Mouse (Mus musculus) neural tube, embryonic 13.5 days (tissue): ENCODE data around the gene Camk1g. TPM values are rescaled to one million over a fixed set of nuclear protein-coding genes. Genes with fewer than 3 reads are reported as not detected.

ENCODE experiments used
- ATAC-seq: fragments of 200-750 bp; cut with Nextera tagmentation; 2 replicates; pipeline ENCODE4 v1.8.0; 2017; ENCODE audit warnings: low read depth, mild to moderate bottlenecking, moderate TSS enrichment, moderate library complexity
- H3K27ac ChIP-seq: fragments of 300-500 bp; sonication (generic); replicated peaks from 2 replicates; pipeline ENCODE4 v1.5.1; 2015; ENCODE audit warnings: moderate library complexity, mild to moderate bottlenecking, inconsistent platforms
- H3K27me3 ChIP-seq: fragments of 300-500 bp; sonication (generic); 2 replicates; pipeline ENCODE4 v1.6.1; 2015; ENCODE audit warnings: mild to moderate bottlenecking, inconsistent platforms
- H3K36me3 ChIP-seq: fragments of 300-500 bp; sonication (generic); 2 replicates; pipeline ENCODE4 v1.6.1; 2015; ENCODE audit warnings: mild to moderate bottlenecking, inconsistent platforms
- H3K4me1 ChIP-seq: fragments of 300-500 bp; sonication (generic); replicated peaks from 2 replicates; pipeline ENCODE4 v1.6.1; 2015; ENCODE audit warnings: inconsistent platforms
- H3K4me2 ChIP-seq: fragments of 300-500 bp; sonication (generic); 2 replicates; pipeline ENCODE4 v1.6.1; 2015; ENCODE audit warnings: inconsistent platforms, mild to moderate bottlenecking, moderate library complexity
- H3K4me3 ChIP-seq: fragments of 300-500 bp; sonication (generic); 2 replicates; pipeline ENCODE4 v1.5.1; 2015; ENCODE audit warnings: mild to moderate bottlenecking, inconsistent platforms
- H3K9ac ChIP-seq: fragments of 300-500 bp; sonication (generic); 2 replicates; pipeline ENCODE4 v1.6.1; 2015; ENCODE audit warnings: moderate library complexity, mild to moderate bottlenecking, inconsistent platforms
- H3K9me3 ChIP-seq: fragments of 300-500 bp; sonication (generic); 2 replicates; pipeline ENCODE4 v1.6.1; 2016; ENCODE audit warnings: inconsistent platforms
- whole genome bisulfite sequencing: fragments of 180-500 bp; shearing (Covaris S2); methylation state at CpG from one replicate; pipeline ENCODE4 v1.1.7; 2015; 5-methylcytosine and 5-hydroxymethylcytosine counted together
- polyA plus RNA-seq: library from polyadenylated mRNA; unstranded; fragments of >200 nt; fragmentation: Nextera tagmentation; extraction: Ambion mirVana; gene quantifications from 2 replicates; pipeline ENCODE4 v1.2.1, GENCODE M21; 2015

Gene Camk1g
- polyA plus RNA-seq, 1 experiment from 2014 or later, result 34.3 TPM

DNA sequence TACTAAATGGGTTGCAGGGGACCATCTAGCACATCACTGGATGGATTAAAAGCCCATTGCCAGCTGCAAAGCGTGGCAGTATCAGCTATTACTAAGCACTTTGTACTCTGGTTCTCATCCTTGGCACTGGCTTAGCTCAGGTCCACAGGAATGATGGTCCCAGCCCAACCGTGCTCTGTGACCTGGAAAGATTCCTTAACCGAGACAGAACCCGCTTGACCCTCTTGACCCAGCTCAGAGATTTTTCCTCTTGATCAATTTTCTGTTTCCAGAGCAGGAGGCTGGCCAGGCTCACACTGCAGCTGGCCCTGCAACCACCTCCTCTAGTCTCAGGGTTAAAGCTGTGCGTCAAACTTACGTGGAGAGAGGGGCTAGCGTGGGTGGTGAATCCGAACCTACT, 1.0 kb downstream of the Camk1g start:
- Histone ChIP-seq H3K36me3 (no peaks in the 10 kb centered on the region), H3K4me3 (peak overlapping the region; percentile 54), H3K9me3 (no peaks in the 10 kb centered on the region), H3K9ac (peak overlapping the region; percentile 78), H3K4me2 (peak overlapping the region; percentile 83), H3K27ac (no peak overlapping the region), H3K27me3 (no peaks in the 10 kb centered on the region; the same call in 1 of the 2 replicates), H3K4me1 (peaks cover 38% of the 10 kb centered on the region)
- ATAC-seq, result no peak
- WGBS, result 54% methylated on average over 8 of the region's 8 CpGs

DNA sequence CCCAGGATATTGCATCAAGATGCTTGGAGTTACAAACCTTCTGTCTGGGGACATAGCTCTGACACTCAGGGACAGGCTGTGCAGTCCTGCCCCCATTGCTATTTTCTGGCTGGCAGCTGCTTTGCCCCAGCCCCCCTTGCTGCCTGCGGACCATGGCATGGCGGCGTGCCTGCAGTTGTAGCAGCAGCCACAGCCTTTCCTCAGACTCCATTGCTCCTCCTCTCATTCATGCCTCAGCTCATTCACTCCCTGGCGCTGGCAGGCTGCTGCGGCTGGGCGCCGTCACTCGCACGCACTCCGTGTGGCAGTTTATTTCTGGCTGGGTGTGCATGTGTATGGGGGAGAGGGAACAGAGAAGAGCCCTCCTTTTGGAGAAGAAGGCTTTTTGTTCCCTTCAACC, 2.0 kb downstream of the Camk1g start:
- Histone ChIP-seq H3K27ac (peak overlapping the region; percentile 57), H3K9ac (peak overlapping the region; percentile 78), H3K27me3 (no peaks in the 10 kb centered on the region; the same call in 1 of the 2 replicates), H3K9me3 (no peaks in the 10 kb centered on the region), H3K4me1 (peaks cover 38% of the 10 kb centered on the region), H3K4me2 (peak overlapping the region; percentile 83), H3K4me3 (peak overlapping the region; percentile 54), H3K36me3 (no peaks in the 10 kb centered on the region)
- 10% methylated on average over 10 of the region's 10 CpGs for WGBS
- ATAC-seq, result peak; percentile 58

DNA sequence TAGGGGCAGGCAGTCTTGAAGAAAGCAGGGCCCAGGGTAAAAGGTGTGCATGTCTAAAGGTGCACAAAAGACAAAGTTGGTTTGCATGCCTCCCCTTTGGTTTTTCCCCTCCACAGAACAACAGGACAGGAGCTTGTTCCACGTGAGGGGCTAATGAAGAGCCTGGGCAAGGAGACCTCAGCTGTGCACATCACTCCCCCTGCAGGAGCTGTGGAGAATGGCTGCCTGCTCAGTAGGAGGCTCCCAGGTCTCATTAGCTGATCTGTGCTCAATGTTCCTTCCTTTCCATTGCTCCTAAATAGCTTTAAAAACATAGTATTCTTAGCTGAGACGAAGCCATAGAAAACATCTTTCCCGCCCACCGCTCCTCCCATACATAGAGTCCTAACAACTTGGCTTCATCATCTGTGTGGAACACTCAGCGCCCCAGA, 6.3 kb downstream of the Camk1g start:
- no peak overlapping the region for H3K27ac ChIP-seq
- H3K9me3 ChIP-seq, result no peaks in the 10 kb centered on the region
- no peak for ATAC-seq
- no peak overlapping the region for H3K4me3 ChIP-seq
- no peak overlapping the region for H3K9ac ChIP-seq
- no peak overlapping the region for H3K4me2 ChIP-seq
- 61% methylated on average over 5 of the region's 5 CpGs for WGBS
- peaks cover 28% of the 10 kb centered on the region for H3K36me3 ChIP-seq
- H3K27me3 ChIP-seq, result no peaks in the 10 kb centered on the region; the same call in 1 of the 2 replicates
- peaks cover 19% of the 10 kb centered on the region for H3K4me1 ChIP-seq

DNA sequence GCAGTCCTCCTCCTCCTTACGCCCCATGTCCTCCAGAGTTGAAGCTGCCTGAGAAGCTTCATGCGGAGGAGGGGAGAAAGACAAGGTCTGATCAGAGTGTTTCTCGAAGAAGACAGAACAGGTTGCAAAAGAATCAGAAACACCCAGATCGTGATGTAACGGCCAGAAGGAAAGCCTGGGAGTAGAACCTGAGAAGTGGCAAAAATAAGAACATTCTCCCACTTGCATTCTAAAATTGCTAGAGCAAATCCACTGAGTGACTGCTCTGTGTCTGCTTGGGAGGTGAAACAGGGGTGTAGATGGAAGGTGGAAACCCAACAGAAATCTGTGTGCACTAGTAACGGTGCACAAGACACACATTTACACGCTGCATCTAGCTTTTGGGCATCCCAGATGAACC, 8.0 kb downstream of the Camk1g start:
- Histone ChIP-seq H3K9ac (no peak overlapping the region), H3K4me3 (no peak overlapping the region), H3K27me3 (no peaks in the 10 kb centered on the region), H3K9me3 (no peaks in the 10 kb centered on the region), H3K4me2 (no peak overlapping the region), H3K4me1 (peaks cover 1% of the 10 kb centered on the region; the same call in 1 of the 2 replicates), H3K27ac (no peak overlapping the region), H3K36me3 (peaks cover 32% of the 10 kb centered on the region)
- 82% methylated on average over 7 of the region's 7 CpGs for WGBS
- no peak for ATAC-seq

DNA sequence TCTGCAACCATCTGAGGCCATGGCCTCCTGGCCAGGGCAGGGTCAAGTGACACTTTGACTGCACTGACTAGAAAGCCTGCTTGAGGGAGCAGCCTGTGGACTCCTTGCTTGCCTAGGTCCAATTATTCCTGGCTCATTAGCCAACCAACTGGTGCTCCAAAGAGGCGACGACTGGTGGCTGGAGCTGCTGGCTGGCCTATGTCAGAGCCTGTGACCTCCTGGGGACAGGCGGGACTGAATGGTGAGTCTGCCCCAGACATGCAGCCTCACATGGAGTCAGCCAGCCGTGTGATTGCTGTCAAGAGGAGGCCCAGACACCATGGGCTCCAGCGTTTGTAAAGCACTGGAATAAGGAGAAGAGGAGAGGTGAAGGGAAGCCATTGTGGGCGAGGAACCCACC, 8.9 kb downstream of the Camk1g start:
- no peak for ATAC-seq

DNA sequence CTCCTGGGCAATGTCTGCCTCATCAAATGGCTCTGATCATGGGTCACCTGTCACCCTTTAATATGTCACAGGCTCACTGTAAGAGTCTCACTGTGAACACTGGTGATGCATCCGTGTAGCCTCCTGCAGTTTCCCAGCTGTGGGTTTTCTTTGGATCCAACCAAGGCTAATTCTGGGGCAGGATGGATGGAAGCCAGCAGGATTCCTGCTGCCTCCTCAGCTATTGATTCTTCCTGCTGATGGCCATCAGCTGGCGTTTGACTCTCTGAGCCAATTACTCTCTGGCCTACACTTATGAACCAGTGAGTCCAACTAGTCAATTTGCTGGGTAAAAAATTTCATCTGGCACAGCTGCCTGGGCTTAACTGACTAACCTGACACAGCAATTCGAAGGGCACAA, 10.9 kb downstream of the Camk1g start:
- H3K4me1 ChIP-seq, result no peaks in the 10 kb centered on the region; the same call in 1 of the 2 replicates
- no peaks in the 10 kb centered on the region for H3K27me3 ChIP-seq
- WGBS, result 69% methylated on average over 3 of the region's 3 CpGs
- H3K9ac ChIP-seq, result no peak overlapping the region
- no peaks in the 10 kb centered on the region for H3K9me3 ChIP-seq
- no peak overlapping the region for H3K27ac ChIP-seq
- H3K36me3 ChIP-seq, result peaks cover 48% of the 10 kb centered on the region
- H3K4me2 ChIP-seq, result no peak overlapping the region
- no peak overlapping the region for H3K4me3 ChIP-seq
- no peak for ATAC-seq

More for the DNA sequence above, 8.9 kb downstream of the Camk1g start:
- H3K9me3 ChIP-seq, result no peaks in the 10 kb centered on the region
- H3K4me2 ChIP-seq, result no peak overlapping the region
- peaks cover 34% of the 10 kb centered on the region for H3K36me3 ChIP-seq
- H3K4me3 ChIP-seq, result no peak overlapping the region
- H3K27ac ChIP-seq, result no peak overlapping the region
- no peaks in the 10 kb centered on the region; the same call in 1 of the 2 replicates for H3K4me1 ChIP-seq
- no peaks in the 10 kb centered on the region for H3K27me3 ChIP-seq
- WGBS, result 27% methylated on average over 6 of the region's 6 CpGs
- H3K9ac ChIP-seq, result no peak overlapping the region

DNA sequence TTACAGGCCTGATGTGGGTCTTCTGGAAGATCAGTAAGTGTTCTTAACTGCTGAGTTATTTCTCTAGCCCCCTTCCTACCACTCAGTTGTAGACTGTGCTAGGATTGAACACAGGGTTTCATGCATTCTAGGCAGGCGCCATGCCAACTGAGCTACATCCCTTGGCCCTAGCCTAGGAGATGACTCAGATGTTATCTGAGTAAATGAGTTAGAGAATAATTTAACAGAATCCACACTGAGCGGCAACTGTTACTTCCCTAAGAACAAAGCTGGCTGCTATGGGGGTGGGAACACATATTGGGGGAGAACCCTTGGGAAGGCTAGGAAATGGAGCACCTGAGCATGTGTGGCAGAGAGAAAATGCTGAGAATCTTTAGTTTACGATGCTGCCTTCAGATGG, 18.5 kb downstream of the Camk1g start:
- Histone ChIP-seq H3K4me2 (no peak overlapping the region), H3K4me3 (no peak overlapping the region), H3K36me3 (peaks cover 80% of the 10 kb centered on the region), H3K27ac (no peak overlapping the region), H3K9ac (no peak overlapping the region), H3K9me3 (no peaks in the 10 kb centered on the region), H3K27me3 (no peaks in the 10 kb centered on the region), H3K4me1 (no peaks in the 10 kb centered on the region)
- no peak for ATAC-seq
- WGBS, result 92% methylated on average over 3 of the region's 3 CpGs

DNA sequence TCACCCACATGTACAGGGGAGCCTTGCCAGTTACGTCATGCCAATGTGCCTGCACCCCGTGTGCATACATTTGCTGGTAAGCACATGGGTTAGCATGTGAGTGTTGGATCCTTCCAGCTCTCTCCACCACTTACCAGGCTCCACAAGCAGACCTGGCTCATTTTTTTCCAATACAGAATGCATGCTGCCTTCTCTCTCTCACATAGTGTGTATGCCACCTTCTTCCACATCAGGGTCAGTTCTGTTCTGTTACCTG, 19.6 kb downstream of the Camk1g start:
- H3K4me2 ChIP-seq, result no peak overlapping the region
- WGBS, result 91% methylated on average over 2 of the region's 2 CpGs
- no peak overlapping the region for H3K9ac ChIP-seq
- H3K36me3 ChIP-seq, result peaks cover 77% of the 10 kb centered on the region
- H3K27ac ChIP-seq, result no peak overlapping the region
- no peaks in the 10 kb centered on the region for H3K27me3 ChIP-seq
- no peaks in the 10 kb centered on the region for H3K4me1 ChIP-seq
- ATAC-seq, result no peak
- H3K9me3 ChIP-seq, result no peaks in the 10 kb centered on the region
- no peak overlapping the region for H3K4me3 ChIP-seq

DNA sequence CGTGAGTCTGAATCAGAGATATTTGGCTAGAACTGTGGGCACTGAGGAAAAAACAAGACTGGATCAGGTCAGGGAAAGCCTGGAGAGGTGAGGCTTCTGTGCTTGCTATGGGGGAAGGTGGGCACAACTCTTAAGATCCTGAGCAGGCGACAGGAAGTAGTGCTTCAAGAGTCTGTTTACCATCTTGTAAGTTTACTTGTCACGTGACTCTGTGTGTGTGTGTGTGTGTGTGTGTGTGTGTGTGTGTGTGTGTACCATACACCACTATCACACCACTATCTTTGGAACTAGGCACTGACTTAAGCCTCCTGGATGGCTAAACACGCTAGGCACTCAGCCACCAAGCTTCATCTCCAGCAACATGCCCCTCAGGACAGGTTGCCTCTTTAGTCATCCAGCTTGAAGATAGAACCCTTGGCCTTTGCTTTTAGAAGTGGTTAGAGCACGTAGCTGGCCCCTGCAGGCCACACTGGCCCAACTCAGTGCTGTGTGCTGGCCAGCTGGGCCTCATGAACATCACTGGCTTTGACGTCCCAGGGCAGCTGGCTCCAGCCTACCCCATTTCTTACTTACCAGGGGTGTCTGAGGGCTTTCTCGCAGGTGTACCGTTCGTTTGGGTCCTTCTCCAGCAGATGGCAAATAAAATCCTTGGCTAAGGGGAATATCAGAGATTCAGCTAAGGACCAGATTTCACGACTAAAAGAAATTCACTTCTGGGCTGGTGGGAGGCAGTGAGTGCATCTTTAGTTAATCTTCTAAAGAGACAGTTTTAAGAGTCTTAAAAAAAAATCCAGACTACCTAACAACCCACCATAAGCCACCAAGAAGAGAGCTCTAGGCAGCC, 20.2 kb downstream of the Camk1g start:
- H3K4me3 ChIP-seq, result no peak overlapping the region
- H3K27ac ChIP-seq, result no peak overlapping the region
- H3K27me3 ChIP-seq, result no peaks in the 10 kb centered on the region
- H3K9me3 ChIP-seq, result no peaks in the 10 kb centered on the region
- H3K9ac ChIP-seq, result no peak overlapping the region
- peaks cover 73% of the 10 kb centered on the region for H3K36me3 ChIP-seq
- 88% methylated on average over 10 of the region's 10 CpGs for WGBS
- H3K4me1 ChIP-seq, result no peaks in the 10 kb centered on the region
- no peak overlapping the region for H3K4me2 ChIP-seq
- no peak for ATAC-seq

DNA sequence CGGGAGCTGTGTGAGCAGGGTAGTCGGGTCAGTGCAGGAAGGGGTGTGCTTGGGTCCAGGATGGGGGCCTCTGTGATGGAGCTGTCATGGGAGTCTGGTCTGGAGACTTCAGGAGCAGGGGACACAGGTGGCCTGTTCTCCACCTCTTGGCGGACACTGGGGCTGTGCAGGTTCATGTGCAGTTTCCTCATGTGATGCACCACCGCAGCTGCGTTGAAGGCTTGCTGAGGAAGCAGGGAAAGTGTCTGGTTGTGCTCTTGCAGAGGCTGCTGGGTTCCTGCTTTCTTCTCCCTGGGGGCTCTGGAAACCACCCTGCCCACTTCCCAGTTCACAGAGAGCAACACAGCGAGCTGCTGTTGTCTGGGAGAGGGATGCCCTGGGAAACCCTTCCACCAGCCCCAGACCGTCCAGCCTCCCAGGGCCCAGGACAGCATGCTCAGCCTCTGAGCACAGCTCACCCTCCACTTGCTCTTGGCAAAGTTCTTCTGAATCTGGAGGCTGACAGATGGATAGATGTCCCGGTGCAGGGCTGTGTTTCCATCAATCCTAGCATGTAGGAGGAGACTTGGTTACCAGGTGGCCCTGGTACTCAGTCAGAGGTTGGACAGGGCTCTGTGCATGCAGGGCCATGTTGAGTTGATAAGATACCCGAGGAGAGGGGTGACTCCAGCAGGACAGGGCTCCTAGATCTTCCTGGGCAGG, 21.7 kb downstream of the Camk1g start:
- H3K4me1 ChIP-seq, result no peaks in the 10 kb centered on the region
- peaks cover 60% of the 10 kb centered on the region for H3K36me3 ChIP-seq
- H3K9ac ChIP-seq, result no peak overlapping the region
- H3K4me2 ChIP-seq, result no peak overlapping the region
- H3K27ac ChIP-seq, result no peak overlapping the region
- H3K27me3 ChIP-seq, result no peaks in the 10 kb centered on the region
- H3K9me3 ChIP-seq, result no peaks in the 10 kb centered on the region
- no peak overlapping the region for H3K4me3 ChIP-seq
- ATAC-seq, result no peak
- WGBS, result 78% methylated on average over 9 of the region's 9 CpGs

DNA sequence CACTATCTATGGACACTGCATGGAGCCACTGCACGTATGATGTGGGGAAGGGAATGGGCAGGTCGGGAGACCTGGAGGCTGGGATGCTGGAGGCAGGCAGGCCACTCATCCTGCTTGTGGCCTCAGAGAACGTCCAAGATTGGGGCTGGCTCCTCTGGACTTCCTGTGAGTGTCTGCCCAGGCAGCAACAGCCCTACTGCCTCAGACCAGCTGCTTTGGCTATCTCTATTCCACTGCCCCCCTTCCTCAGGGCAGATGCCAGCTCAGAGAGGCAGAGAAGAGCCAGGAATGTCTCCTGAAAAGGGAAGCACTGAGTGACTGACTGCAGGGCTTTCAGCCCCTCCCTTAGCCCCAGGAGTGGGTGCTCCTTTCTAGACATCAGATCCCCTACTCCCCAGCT, 23.2 kb downstream of the Camk1g start:
- ATAC-seq, result no peak
- no peak overlapping the region for H3K27ac ChIP-seq
- H3K9ac ChIP-seq, result no peak overlapping the region
- H3K4me2 ChIP-seq, result no peak overlapping the region
- no peaks in the 10 kb centered on the region for H3K4me1 ChIP-seq
- peaks cover 47% of the 10 kb centered on the region for H3K36me3 ChIP-seq
- 73% methylated on average over 3 of the region's 3 CpGs for WGBS
- H3K9me3 ChIP-seq, result no peaks in the 10 kb centered on the region
- no peaks in the 10 kb centered on the region for H3K27me3 ChIP-seq
- H3K4me3 ChIP-seq, result no peak overlapping the region

DNA sequence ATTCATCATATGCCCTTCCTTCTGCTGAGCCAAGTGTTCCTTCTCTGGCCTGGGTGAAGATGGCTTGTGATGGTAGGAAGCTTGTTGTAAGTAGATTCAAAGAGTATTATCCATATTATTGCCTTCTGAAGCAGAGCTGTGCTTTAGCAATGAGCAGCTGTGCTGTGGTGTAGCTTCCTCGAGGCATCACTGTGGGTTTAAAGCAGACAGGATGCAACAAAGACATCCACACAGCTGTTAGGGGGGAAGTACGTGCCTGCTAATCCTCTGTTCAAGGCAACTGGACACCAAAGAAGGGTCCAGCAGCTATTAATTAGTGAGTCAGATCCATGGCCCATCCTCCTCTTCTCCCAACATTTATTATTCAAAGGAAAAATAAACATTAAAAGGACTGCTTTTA, 25.1 kb downstream of the Camk1g start:
- Histone ChIP-seq H3K4me2 (no peak overlapping the region), H3K27ac (no peak overlapping the region), H3K9me3 (no peaks in the 10 kb centered on the region), H3K27me3 (no peaks in the 10 kb centered on the region), H3K4me3 (no peak overlapping the region), H3K4me1 (no peaks in the 10 kb centered on the region), H3K36me3 (peaks cover 31% of the 10 kb centered on the region), H3K9ac (no peak overlapping the region)
- 30% methylated on average over 2 of the region's 2 CpGs for WGBS
- no peak for ATAC-seq
